Mouse (Mus musculus): ENCODE results near the gene Ndufaf2. TPM values are rescaled to one million over a fixed set of nuclear protein-coding genes. Genes with fewer than 3 reads are reported as not detected.

Gene Ndufaf2
- polyA plus RNA-seq, 1 experiment, result 22.0 TPM

GRCm38 (mm10) chr13:107962741-107963140, 195.7 kb downstream of the Ndufaf2 start:
- Histone ChIP-seq H3K27ac (ENCODE audit: insufficient read depth, low read depth, low read length) (no peak overlapping the region), H3K4me1 (ENCODE audit: control insufficient read depth, insufficient read depth, low read length) (no peaks in the 10 kb centered on the region)
- no peak for TF ChIP-seq POLR2A (IDR thresholded peaks at IDR 0.05; ENCODE audit: borderline replicate concordance, low read depth, low read length)
- TF ChIP-seq CTCF (IDR thresholded peaks at IDR 0.05; ENCODE audit: low read depth, low read length), result no peak

DNA sequence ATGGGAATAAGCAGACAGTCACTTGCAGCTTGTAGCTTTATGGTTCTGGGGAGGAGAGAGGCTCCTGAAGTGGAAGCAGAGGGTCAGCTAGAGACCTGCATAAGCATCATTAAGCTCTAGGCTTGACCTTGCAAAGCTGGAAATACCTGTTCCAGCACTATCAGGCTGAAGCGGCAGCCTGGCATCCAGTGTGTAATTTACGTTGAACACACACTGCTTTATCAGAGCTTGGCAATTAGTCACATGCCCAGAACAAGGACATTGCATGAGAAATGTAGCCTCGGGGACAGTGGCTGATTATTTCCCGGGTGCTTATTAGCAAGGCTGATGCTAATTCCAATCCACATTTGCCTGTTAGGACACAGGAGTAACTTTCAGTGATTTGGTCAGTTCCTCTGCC, 196.5 kb downstream of the Ndufaf2 start:
- no peaks in the 10 kb centered on the region for H3K4me1 ChIP-seq (ENCODE audit: control insufficient read depth, insufficient read depth, low read length)
- no peak overlapping the region for H3K27ac ChIP-seq (ENCODE audit: insufficient read depth, low read depth, low read length)
- no peak overlapping the region for H3K4me3 ChIP-seq (ENCODE audit: insufficient read depth, low read length)
- TF ChIP-seq CTCF (IDR thresholded peaks at IDR 0.05; ENCODE audit: low read depth, low read length) (no peak), POLR2A (IDR thresholded peaks at IDR 0.05; ENCODE audit: borderline replicate concordance, low read depth, low read length) (no peak)

More at GRCm38 (mm10) chr13:107962741-107963140, 195.7 kb downstream of the Ndufaf2 start:
- H3K4me3 ChIP-seq (ENCODE audit: insufficient read depth, low read length), result no peak overlapping the region

GRCm38 (mm10) chr13:107961501-107961900, 196.9 kb downstream of the Ndufaf2 start:
- Histone ChIP-seq H3K27ac (ENCODE audit: insufficient read depth, low read depth, low read length) (no peak overlapping the region), H3K4me1 (ENCODE audit: control insufficient read depth, insufficient read depth, low read length) (no peaks in the 10 kb centered on the region; the same call in 1 of the 2 replicates), H3K4me3 (ENCODE audit: insufficient read depth, low read length) (no peak overlapping the region)
- TF ChIP-seq CTCF (IDR thresholded peaks at IDR 0.05; ENCODE audit: low read depth, low read length) (no peak), POLR2A (IDR thresholded peaks at IDR 0.05; ENCODE audit: borderline replicate concordance, low read depth, low read length) (no peak)

DNA sequence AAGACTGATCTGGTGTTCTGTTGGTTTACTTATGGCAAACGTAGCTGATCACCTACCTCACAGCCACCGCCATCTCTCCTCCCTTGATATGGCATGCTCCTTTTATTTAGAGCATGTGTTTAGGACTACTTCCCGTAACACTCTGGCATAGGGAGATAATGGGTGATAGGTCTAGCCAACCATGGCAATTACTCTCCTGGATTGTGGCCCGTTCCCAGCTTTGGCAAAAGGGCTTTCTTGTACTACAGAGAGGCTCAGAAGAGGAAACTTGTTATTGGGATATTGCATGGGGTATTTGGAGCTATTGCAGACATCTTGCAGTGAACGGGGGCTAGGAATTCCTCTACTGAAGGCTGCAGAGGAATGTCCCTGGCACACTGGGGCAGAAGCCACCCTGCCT, 197.9 kb downstream of the Ndufaf2 start:
- H3K27ac ChIP-seq (ENCODE audit: insufficient read depth, low read depth, low read length), result no peak overlapping the region
- TF ChIP-seq CTCF (IDR thresholded peaks at IDR 0.05; ENCODE audit: low read depth, low read length), result no peak
- no peak for TF ChIP-seq POLR2A (IDR thresholded peaks at IDR 0.05; ENCODE audit: borderline replicate concordance, low read depth, low read length)
- no peak overlapping the region for H3K4me3 ChIP-seq (ENCODE audit: insufficient read depth, low read length)
- H3K4me1 ChIP-seq (ENCODE audit: control insufficient read depth, insufficient read depth, low read length), result peaks cover 7% of the 10 kb centered on the region

GRCm38 (mm10) chr13:107959891-107960290, 198.5 kb downstream of the Ndufaf2 start:
- Histone ChIP-seq H3K4me1 (ENCODE audit: control insufficient read depth, insufficient read depth, low read length) (peaks cover 11% of the 10 kb centered on the region), H3K27ac (ENCODE audit: insufficient read depth, low read depth, low read length) (no peak overlapping the region), H3K4me3 (ENCODE audit: insufficient read depth, low read length) (no peak overlapping the region)
- TF ChIP-seq POLR2A (IDR thresholded peaks at IDR 0.05; ENCODE audit: borderline replicate concordance, low read depth, low read length) (no peak), CTCF (IDR thresholded peaks at IDR 0.05; ENCODE audit: low read depth, low read length) (no peak)

DNA sequence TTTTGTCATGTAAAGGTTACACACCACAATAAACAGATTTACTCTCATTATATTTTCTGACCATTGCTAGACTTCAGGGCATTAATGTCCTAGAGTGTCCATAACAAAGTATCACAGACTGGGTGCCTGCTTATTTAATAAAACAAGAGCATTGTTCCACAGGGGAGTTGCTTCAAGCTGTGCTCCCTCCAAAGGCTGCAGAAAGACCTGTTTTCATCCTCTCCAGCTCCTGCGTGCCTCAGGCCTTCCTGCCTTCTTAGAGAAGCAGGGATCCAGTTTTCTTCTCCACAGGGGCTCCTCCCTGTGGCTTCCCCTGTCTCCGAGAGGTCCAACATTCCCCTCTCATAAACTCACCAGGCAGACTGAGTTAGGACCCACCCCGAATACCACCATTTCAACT, 202.2 kb downstream of the Ndufaf2 start:
- TF ChIP-seq POLR2A (IDR thresholded peaks at IDR 0.05; ENCODE audit: borderline replicate concordance, low read depth, low read length) (no peak), CTCF (IDR thresholded peaks at IDR 0.05; ENCODE audit: low read depth, low read length) (no peak)
- H3K27ac ChIP-seq (ENCODE audit: insufficient read depth, low read depth, low read length), result no peak overlapping the region

GRCm38 (mm10) chr13:107955327-107956110, 202.9 kb downstream of the Ndufaf2 start:
- Histone ChIP-seq H3K4me1 (ENCODE audit: control insufficient read depth, insufficient read depth, low read length) (peaks cover 28% of the 10 kb centered on the region), H3K27ac (ENCODE audit: insufficient read depth, low read depth, low read length) (peak overlapping the region; percentile 42), H3K4me3 (ENCODE audit: insufficient read depth, low read length) (no peak overlapping the region)
- TF ChIP-seq CTCF (IDR thresholded peaks at IDR 0.05; ENCODE audit: low read depth, low read length) (no peak), POLR2A (IDR thresholded peaks at IDR 0.05; ENCODE audit: borderline replicate concordance, low read depth, low read length) (no peak)

More for the DNA sequence above, 202.2 kb downstream of the Ndufaf2 start:
- Histone ChIP-seq H3K4me1 (ENCODE audit: control insufficient read depth, insufficient read depth, low read length) (peaks cover 28% of the 10 kb centered on the region), H3K4me3 (ENCODE audit: insufficient read depth, low read length) (no peak overlapping the region)

DNA sequence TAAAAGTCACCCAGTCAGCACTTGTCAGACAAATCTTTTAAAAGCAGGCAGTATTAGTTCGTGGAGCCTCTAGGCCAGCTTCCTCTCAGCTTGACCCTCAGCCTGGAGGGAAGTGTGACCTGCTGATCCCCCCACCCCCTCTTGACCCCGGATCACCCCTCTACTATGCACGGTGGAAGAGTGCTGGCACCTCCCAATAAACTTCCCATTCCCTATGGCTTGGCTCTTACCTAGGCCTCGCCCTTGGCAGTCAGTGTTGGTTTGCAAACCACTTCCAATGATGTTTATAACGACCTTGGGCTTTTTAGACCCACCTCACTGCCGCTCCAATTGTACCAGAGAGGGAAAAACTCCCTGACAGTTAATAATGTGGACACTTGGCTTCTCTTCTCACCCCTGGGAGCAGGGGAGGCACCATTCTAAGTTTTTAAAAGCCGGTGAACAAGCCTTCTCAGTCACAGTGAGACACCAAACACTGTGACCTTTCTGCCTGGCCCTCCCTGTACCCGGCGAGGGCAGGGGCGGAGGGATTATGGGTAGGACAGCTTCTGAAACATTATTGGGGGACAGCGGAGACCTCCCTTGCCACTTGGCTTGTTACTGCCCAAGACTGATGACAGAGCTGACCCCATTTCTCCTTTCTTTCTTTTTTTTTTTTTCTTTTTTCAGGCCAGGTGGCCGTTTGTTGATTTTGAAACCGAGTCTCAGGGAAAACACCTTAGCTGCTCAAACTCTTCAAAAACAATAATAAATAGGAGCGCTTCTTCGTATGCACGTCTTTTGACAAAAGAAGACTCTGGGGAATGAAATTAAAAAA, 203.8 kb downstream of the Ndufaf2 start:
- no peak overlapping the region for H3K4me3 ChIP-seq (ENCODE audit: insufficient read depth, low read length)
- peak overlapping the region; percentile 86 for H3K27ac ChIP-seq (ENCODE audit: insufficient read depth, low read depth, low read length)
- TF ChIP-seq POLR2A (IDR thresholded peaks at IDR 0.05; ENCODE audit: borderline replicate concordance, low read depth, low read length), result no peak
- no peak for TF ChIP-seq CTCF (IDR thresholded peaks at IDR 0.05; ENCODE audit: low read depth, low read length)
- H3K4me1 ChIP-seq (ENCODE audit: control insufficient read depth, insufficient read depth, low read length), result peaks cover 28% of the 10 kb centered on the region

DNA sequence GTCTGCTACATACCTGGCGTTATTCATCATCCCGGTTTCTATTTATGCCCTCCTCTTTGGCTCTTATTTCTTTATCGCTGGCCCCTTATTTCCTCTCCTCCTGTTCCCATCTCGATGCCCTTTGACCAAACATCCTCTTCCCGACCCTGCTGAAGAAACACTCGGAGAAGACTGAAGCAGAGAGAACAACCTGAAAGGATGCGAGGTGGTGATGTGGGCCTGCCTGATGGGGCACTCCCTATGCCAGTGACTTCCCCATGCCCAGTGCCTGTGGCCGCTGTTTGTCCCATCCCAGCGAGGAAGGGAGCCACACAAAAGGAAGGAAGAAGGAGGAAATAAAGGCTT, 204.4 kb downstream of the Ndufaf2 start:
- H3K4me3 ChIP-seq (ENCODE audit: insufficient read depth, low read length), result peak overlapping the region; percentile 12; the same call in 1 of the 2 replicates
- peak overlapping the region; percentile 80 for H3K27ac ChIP-seq (ENCODE audit: insufficient read depth, low read depth, low read length)
- peaks cover 28% of the 10 kb centered on the region for H3K4me1 ChIP-seq (ENCODE audit: control insufficient read depth, insufficient read depth, low read length)
- TF ChIP-seq POLR2A (IDR thresholded peaks at IDR 0.05; ENCODE audit: borderline replicate concordance, low read depth, low read length) (no peak), CTCF (IDR thresholded peaks at IDR 0.05; ENCODE audit: low read depth, low read length) (no peak)

Other genes with a start within 250 kb of the Ndufaf2 start
- 77.9 and 82.5 TPM in 2 replicates for gene Smim15, start 114.2 kb downstream of the Ndufaf2 start, polyA plus RNA-seq (2012; ENCODE audit: insufficient read depth, insufficient read length, missing spikeins)
- 2.4 and 3.1 TPM in 2 replicates for gene Ercc8, start 108 bp upstream of the Ndufaf2 start, polyA plus RNA-seq (2012; ENCODE audit: insufficient read depth, insufficient read length, missing spikeins)
- gene Elovl7, start 55.8 kb upstream of the Ndufaf2 start, polyA plus RNA-seq (2012; ENCODE audit: insufficient read depth, insufficient read length, missing spikeins), result 0.27 TPM in 1 of 2 replicates, not detected in the other
- gene Depdc1b, start 157.7 kb upstream of the Ndufaf2 start, polyA plus RNA-seq (2012; ENCODE audit: insufficient read depth, insufficient read length, missing spikeins), result 4.8 and 5.9 TPM in 2 replicates

Measured in bone marrow macrophage, adult 2 months (primary cell).